Mouse (Mus musculus): ENCODE results near the gene Spon1.

- TF ChIP-seq CTCF (IDR thresholded peaks at IDR 0.05; ENCODE audit: control insufficient read depth, insufficient read depth, low read length) (peak; percentile 75), POLR2A (IDR thresholded peaks at IDR 0.05; ENCODE audit: borderline replicate concordance, control insufficient read depth, low read depth, low read length) (no peak)
These were observed 8.2 kb downstream of the Spon1 start for GRCm38 (mm10) chr7:113774039-113774438.
